Mouse (Mus musculus) heart, adult 2 months (tissue): ENCODE measurements around the gene Gnpat.
A peak's percentile ranks its signal among the peaks of the same experiment; 100 is the strongest.

ENCODE experiments used
- CTCF ChIP-seq: fragments of 200-600 bp; IDR thresholded peaks from 2 replicates; pipeline ENCODE4 v1.8.1; 2022; ENCODE audit warnings: antibody characterized with exemption, mild to moderate bottlenecking, moderate library complexity
- EP300 ChIP-seq: fragments of 200-500 bp; IDR thresholded peaks from 2 replicates; pipeline ENCODE4 v1.6.1; 2011; ENCODE audit warnings: low read depth, low read length, control low read depth; ENCODE audit not compliant: insufficient read depth

GRCm38 (mm10) chr8:124910349-124910748 lies 47.5 kb downstream of the Gnpat start:
- peak; percentile 64 for TF ChIP-seq CTCF
- TF ChIP-seq EP300, result no peak
